Mouse (Mus musculus): ENCODE data around the gene Sdr9c7.
"Not testable (repeated sequence)": the region's sequence is repeated elsewhere in the genome, so short reads cannot be mapped to it uniquely, and the experiment has no call there.

Gene Sdr9c7

DNA sequence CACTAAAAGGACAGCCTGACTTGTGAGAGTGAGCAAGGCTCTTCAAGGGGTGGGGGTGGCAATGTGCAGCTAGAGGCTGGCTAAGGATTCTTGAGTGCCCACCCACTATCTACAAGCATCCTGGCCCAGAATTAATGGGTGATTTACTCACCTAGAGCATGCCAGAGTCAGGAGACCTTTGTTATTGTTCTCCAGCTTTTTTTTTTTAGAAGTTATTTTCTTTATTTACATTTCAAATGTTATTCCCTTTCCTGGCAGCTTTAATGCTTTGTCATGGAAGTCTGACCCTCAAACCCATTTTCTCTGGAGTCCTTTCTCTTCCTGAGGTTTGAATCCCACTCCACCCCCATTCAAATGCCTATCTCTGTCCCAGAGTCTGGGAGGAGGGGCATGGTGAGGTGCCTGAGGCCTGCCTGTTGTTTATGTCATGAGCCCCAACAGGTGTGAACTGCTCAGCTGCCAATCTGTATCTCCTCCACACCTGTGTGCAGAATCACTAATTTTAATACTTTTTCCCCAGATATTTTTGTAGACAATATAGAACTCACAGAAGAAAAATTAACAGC lies 9.2 kb downstream of the Sdr9c7 start:
- no peak for DNase-seq

DNA sequence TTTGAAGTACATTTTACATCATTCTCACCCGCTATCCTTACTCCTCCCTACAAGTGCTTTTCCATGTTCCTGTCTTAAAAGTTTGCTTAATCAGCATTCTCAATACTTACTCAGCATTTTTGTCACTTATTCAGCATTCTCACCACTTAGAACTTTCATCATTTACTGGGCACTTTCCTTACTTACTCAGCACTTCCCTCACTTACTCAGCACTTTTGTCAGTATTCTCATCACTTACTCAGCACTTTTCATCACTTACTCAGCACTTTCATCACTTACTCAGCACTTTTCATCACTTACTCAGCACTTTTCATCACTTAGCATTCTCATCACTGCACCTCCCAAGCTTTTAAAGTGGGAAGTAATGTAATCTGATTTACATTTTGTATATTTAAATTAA lies 17.3 kb downstream of the Sdr9c7 start:
- no peak for DNase-seq

GRCm38 (mm10) chr10:127917183-127917582 lies 18.9 kb downstream of the Sdr9c7 start:
- not testable (repeated sequence) for DNase-seq

DNA sequence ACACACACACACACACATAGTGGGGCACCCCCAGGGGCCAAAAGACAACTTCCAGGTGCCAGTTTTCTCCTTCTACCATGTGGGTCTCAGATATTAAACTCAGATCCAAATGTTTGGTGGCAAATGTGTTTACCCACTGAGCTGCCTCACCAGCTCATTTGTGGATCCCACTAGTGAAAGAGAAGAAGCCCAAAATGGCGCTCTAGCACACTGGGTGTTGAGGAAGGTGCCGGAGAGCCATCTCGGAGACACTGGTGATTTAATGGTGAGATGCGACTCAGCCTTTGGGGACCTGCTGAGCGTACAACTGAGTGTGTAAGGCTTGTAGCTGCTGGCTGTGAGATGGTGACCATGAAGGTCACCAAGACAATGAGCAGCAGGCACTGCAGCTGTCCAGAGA lies 19.3 kb downstream of the Sdr9c7 start:
- no peak for DNase-seq

GRCm38 (mm10) chr10:127922241-127922640 lies 23.9 kb downstream of the Sdr9c7 start:
- no peak for DNase-seq

- DNase-seq = no peak
Observed at GRCm38 (mm10) chr10:127923024-127923423, 24.7 kb downstream of the Sdr9c7 start.

DNA sequence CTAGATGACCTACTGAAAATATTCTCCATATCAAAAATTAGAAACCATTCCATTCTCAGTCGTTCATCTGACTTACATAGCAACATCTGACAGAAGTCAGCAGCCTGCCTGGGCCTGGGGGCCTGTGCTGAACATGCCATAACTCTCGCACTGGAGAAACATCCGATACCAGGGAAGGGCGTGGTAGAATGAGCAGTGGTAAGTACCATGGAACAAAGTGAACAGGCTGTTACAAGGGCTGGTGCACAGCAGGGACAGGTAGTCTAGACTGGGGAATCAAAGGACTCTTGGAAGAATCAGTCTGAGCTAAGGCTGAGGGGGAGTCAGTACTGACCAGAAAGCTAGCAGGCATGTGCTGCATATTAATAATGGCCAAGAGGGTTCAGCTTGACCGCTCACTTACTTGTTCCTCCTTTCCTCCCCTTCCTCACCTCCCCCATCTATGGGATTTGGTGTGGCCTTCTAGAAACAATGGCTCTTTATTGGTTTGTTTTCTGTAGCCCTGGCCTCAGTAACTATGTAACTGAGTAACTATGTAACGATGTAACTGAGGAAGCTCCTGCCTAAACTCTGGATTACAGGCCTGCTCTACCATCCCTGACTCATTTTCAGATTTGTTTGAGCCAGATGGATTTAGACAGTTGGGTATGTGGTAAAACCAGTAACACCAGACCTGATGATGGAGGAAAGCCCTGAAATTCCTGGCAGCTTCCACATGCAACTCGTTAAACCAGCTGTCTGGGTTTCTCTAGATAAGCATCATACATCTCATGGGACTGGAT lies 26.5 kb downstream of the Sdr9c7 start:
- no peak for DNase-seq

DNA sequence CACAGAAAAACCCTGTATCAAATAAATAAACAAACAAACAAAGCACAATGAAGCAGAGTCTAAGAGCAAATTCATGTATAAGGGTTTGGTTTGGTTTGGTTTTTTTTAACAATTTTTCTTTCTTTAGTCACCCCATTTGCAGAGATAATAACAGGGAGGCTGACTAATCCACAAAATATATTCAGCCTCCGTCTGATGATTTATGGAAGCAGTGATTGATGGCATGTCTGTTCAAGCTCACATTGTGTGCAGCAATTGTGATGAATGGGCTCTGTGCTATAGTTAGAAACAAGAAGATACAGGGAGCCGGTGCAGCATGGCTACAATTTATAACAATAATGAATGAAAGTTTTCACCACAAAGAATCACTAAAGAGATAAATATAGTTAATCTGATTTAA lies 29.4 kb downstream of the Sdr9c7 start:
- no peak for DNase-seq

DNA sequence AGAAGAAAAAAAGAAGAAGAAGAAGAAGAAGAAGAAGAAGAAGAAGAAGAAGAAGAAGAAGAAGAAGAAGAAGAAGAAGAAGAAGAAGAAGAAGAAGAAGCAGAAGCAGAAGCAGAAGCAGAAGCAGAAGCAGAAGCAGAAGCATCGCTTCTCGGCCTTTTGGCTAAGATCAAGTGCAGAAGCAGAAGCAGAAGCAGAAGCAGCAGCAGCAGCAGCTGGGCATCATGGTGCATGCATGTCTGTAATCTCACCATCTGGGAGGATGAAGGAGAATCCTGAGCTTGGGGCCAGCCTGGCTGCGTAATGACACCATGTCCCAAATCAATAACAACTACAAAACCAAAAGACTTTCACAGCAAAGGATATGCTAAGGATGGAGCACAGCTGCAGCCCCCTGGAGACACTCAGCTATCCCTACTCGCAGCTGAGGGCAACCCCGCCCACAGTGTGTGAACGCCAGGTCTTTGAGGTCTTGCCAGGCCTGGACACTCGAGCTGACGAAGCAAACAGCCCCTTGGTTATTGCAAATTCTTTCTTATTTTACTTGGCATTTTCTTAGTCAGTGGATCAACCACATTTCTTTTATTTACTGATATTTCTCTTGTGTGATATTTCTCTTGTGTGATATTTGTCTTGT lies 34.1 kb downstream of the Sdr9c7 start:
- DNase-seq = peak; percentile 8

- DNase-seq = no peak
Observed at GRCm38 (mm10) chr10:127936271-127936670, 38.0 kb downstream of the Sdr9c7 start.

DNA sequence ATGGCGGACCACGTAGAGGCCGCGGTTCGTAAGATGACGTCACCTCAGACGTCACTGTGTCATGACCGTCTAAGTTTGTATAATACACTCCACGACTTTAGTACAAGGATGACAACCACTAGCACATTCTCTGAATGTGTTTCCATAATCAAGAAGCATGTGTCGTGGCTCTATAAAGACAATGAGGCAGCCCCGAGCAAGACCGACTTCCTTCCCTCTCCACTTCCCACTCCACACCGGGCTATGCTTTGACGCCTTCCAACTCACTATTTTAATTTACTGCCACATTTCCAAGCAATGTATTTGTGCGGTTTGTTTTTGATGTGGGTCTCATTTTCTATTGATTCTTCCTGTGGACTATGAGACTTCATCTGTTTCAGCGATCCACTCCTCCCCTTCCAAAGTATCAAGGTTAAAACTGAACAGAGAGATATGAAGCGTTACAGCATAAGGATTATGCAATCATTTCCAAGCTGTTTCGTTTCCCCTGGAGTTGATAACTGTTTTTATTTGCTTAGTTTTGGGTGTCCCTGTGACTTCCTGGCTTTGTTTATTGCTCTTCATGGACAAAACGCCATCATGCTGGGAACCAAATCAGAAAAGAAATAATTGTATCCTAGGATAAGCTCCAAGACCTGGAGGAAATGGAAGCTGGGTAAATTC lies 38.6 kb downstream of the Sdr9c7 start:
- no peak for DNase-seq

DNA sequence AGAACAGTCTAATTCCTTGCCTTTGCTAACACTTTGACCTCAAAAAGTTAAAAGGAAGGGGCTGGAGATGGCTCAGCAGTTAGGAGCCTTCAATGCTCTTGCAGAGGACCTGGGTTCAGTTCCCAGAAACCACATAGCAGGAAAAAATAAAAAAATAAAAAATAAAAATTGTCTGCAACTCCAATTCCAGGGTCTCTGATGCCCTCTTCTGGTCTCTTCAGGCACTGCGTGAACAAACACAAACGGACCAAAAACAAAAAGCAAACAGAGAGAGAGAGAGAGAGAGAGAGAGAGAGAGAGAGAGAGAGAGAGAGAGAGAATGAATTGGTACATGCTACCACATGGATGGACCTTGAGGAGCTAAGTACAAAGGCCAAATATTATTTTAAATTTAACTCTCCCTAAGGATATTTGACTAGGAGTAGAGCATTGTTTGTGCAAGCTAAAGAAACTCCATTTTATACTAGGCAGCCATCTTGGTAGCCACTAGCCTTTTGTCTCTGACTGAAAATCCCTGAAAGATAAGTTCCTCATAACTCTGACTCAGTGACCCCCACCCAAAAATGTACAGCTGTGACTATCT lies 39.2 kb downstream of the Sdr9c7 start:
- peak; percentile 67 for DNase-seq

GRCm38 (mm10) chr10:127939667-127940066 lies 41.3 kb downstream of the Sdr9c7 start:
- not testable (repeated sequence) for DNase-seq

- peak; percentile 8 for DNase-seq
Observed at GRCm38 (mm10) chr10:127945432-127946064, 47.2 kb downstream of the Sdr9c7 start.

- DNase-seq = no peak
Observed at GRCm38 (mm10) chr10:127949596-127950130, 51.3 kb downstream of the Sdr9c7 start.

DNA sequence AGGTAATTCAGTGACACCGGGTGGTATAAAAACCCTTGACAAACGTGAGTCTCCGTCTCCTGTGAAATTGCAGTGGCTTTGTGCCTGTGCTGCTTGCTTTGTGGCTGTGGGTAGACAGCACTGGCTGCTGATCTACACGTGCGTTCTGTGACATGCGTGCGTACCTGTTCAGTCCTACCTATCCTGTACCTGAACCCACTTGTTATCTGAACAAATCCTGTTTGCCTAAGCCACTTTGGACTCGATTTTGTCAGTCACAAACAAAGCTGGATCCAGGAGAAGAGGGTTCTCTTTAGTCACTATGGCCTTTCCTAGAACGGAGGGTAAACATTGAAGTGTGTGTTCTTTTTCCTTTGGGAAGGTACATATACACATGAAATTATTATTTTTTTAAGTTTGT lies 53.1 kb downstream of the Sdr9c7 start:
- DNase-seq = no peak

GRCm38 (mm10) chr10:127951821-127952220 lies 53.5 kb downstream of the Sdr9c7 start:
- DNase-seq = no peak

- no peak for DNase-seq
Observed at GRCm38 (mm10) chr10:127955034-127955433, 56.7 kb downstream of the Sdr9c7 start.

- DNase-seq = peak; percentile 85
Observed at GRCm38 (mm10) chr10:127956168-127956816, 58.0 kb downstream of the Sdr9c7 start.

GRCm38 (mm10) chr10:127959161-127959679 lies 60.9 kb downstream of the Sdr9c7 start:
- DNase-seq = no peak
